Mouse (Mus musculus) limb, embryonic 11.5 days (tissue): ENCODE data around the gene Cela1. TPM values are rescaled to one million over a fixed set of nuclear protein-coding genes. Genes with fewer than 3 reads are reported as not detected.

Experiments
- ATAC-seq: fragments of 200-750 bp; cut with Nextera tagmentation; 2 replicates; pipeline ENCODE4 v1.8.0; 2017; ENCODE audit warnings: low read depth; ENCODE audit not compliant: insufficient number of reproducible peaks, low FRiP score, low TSS enrichment
- DNase-seq: peaks from one replicate; pipeline ENCODE4 v3.0.0-alpha.2; 2015; ENCODE audit warnings: low spot score
- H3K27ac ChIP-seq: fragments of 300-500 bp; sonication (generic); replicated peaks from 2 replicates; pipeline ENCODE4 v1.5.1; 2014; ENCODE audit warnings: low read depth, mild to moderate bottlenecking, low read length
- H3K27me3 ChIP-seq: fragments of 300-500 bp; sonication (generic); 2 replicates; pipeline ENCODE4 v1.6.1; 2014; ENCODE audit warnings: mild to moderate bottlenecking, low read length, mixed read lengths; ENCODE audit not compliant: control insufficient read depth, insufficient read depth
- H3K36me3 ChIP-seq: fragments of 300-500 bp; sonication (generic); 2 replicates; pipeline ENCODE4 v1.6.1; 2014; ENCODE audit warnings: mild to moderate bottlenecking, low read length, moderate library complexity, mixed read lengths; ENCODE audit not compliant: control insufficient read depth, insufficient read depth
- H3K4me1 ChIP-seq: fragments of 300-500 bp; sonication (generic); 2 replicates; pipeline ENCODE4 v1.6.1; 2014; ENCODE audit warnings: low read length, mixed read lengths; ENCODE audit not compliant: control insufficient read depth, insufficient read depth
- H3K4me2 ChIP-seq: fragments of 300-500 bp; sonication (generic); 2 replicates; pipeline ENCODE4 v1.6.1; 2014; ENCODE audit warnings: low read depth, mild to moderate bottlenecking, moderate library complexity; ENCODE audit not compliant: severe bottlenecking
- H3K4me3 ChIP-seq: fragments of 300-500 bp; sonication (generic); 2 replicates; pipeline ENCODE4 v1.5.1; 2014; ENCODE audit warnings: low read depth, low read length
- H3K9ac ChIP-seq: fragments of 300-500 bp; sonication (generic); 2 replicates; pipeline ENCODE4 v1.6.1; 2014; ENCODE audit warnings: mild to moderate bottlenecking, low read length
- H3K9me3 ChIP-seq: fragments of 300-500 bp; sonication (generic); 2 replicates; pipeline ENCODE4 v1.6.1; 2016; ENCODE audit warnings: low read length; ENCODE audit not compliant: control insufficient read depth
- WGBS: fragments of 180-500 bp; shearing (Covaris S2); extraction: QIAGEN DNeasy Blood & Tissue Kit; methylation state at CpG from one replicate; pipeline ENCODE4 v1.1.7; 2014; 5-methylcytosine and 5-hydroxymethylcytosine counted together
- polyA plus RNA-seq: library from polyadenylated mRNA; unstranded; fragments of >200 nt; fragmentation: Nextera tagmentation; extraction: Ambion mirVana; gene quantifications from 2 replicates; pipeline ENCODE4 v1.2.1, GENCODE M21; 2014

Cela1 gene
- polyA plus RNA-seq, 1 experiment from 2014 or later, result 1.4 TPM

- 91% methylated on average over 8 of the region's 8 CpGs for WGBS
- Histone ChIP-seq H3K4me1 (0 out of 2 replicates have a peak, but pooled peaks cover 2% of the 10 kb centered on the region), H3K4me2 (no peak overlapping the region), H3K27ac (no peak overlapping the region), H3K9ac (no peak overlapping the region), H3K27me3 (no peaks in the 10 kb centered on the region), H3K9me3 (no peaks in the 10 kb centered on the region), H3K36me3 (no peaks in the 10 kb centered on the region), H3K4me3 (no peak overlapping the region)
- ATAC-seq, result no peak
- no peak for DNase-seq
Measured at GRCm38 (mm10) chr15:100677675-100678074, 10.0 kb downstream of the Cela1 start.

- Histone ChIP-seq H3K36me3 (no peaks in the 10 kb centered on the region), H3K4me2 (no peak overlapping the region), H3K4me1 (0 out of 2 replicates have a peak, but pooled peaks cover 2% of the 10 kb centered on the region), H3K9me3 (no peaks in the 10 kb centered on the region), H3K4me3 (no peak overlapping the region), H3K27me3 (no peaks in the 10 kb centered on the region), H3K27ac (no peak overlapping the region), H3K9ac (no peak overlapping the region)
- 86% methylated on average over 1 of the region's 1 CpGs for WGBS
- no peak for DNase-seq
- no peak for ATAC-seq
Measured at GRCm38 (mm10) chr15:100676521-100676920, 11.2 kb downstream of the Cela1 start.

DNA sequence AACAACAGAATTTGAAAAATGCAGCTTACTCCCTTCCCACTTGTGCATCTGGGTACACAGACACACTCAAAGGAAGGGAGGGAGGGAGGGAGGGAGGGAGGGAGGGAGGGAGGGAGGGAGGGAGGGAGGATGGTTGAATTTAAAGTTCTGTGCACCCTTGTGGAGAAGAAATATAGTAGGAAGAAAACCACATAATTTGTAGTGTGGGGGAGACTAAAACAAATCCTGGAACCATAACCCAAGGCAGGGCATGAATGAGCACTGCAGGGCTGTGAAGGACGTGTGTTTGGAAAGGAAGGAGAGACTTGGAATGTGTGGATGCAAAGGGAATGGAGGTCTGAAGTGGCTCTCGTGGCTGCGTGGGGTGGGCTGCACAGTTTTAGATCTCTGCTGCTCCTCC is 12.2 kb downstream of the Cela1 start:
- no peaks in the 10 kb centered on the region for H3K27me3 ChIP-seq
- H3K9me3 ChIP-seq, result no peaks in the 10 kb centered on the region
- 0 out of 2 replicates have a peak, but pooled peaks cover 2% of the 10 kb centered on the region for H3K4me1 ChIP-seq
- H3K27ac ChIP-seq, result no peak overlapping the region
- 65% methylated on average over 3 of the region's 3 CpGs for WGBS
- H3K4me2 ChIP-seq, result no peak overlapping the region
- DNase-seq (no peak), ATAC-seq (no peak)
- no peak overlapping the region for H3K4me3 ChIP-seq
- no peaks in the 10 kb centered on the region for H3K36me3 ChIP-seq
- H3K9ac ChIP-seq, result no peak overlapping the region

GRCm38 (mm10) chr15:100674566-100674965 is 13.2 kb downstream of the Cela1 start:
- H3K4me2 ChIP-seq, result no peak overlapping the region
- H3K36me3 ChIP-seq, result no peaks in the 10 kb centered on the region
- 88% methylated on average over 10 of the region's 10 CpGs for WGBS
- no peak overlapping the region for H3K4me3 ChIP-seq
- H3K4me1 ChIP-seq, result no peaks in the 10 kb centered on the region
- no peak overlapping the region for H3K27ac ChIP-seq
- H3K9ac ChIP-seq, result no peak overlapping the region
- H3K27me3 ChIP-seq, result no peaks in the 10 kb centered on the region
- H3K9me3 ChIP-seq, result no peaks in the 10 kb centered on the region
- DNase-seq (no peak), ATAC-seq (no peak)

GRCm38 (mm10) chr15:100673585-100674391 is 13.9 kb downstream of the Cela1 start:
- WGBS, result 52% methylated on average over 12 of the region's 12 CpGs
- no peak overlapping the region for H3K4me2 ChIP-seq
- no peak for ATAC-seq
- H3K36me3 ChIP-seq, result no peaks in the 10 kb centered on the region
- H3K9ac ChIP-seq, result no peak overlapping the region
- H3K9me3 ChIP-seq, result no peaks in the 10 kb centered on the region
- no peak overlapping the region for H3K27ac ChIP-seq
- no peak for DNase-seq
- H3K4me3 ChIP-seq, result no peak overlapping the region
- H3K4me1 ChIP-seq, result no peaks in the 10 kb centered on the region
- no peaks in the 10 kb centered on the region for H3K27me3 ChIP-seq

DNA sequence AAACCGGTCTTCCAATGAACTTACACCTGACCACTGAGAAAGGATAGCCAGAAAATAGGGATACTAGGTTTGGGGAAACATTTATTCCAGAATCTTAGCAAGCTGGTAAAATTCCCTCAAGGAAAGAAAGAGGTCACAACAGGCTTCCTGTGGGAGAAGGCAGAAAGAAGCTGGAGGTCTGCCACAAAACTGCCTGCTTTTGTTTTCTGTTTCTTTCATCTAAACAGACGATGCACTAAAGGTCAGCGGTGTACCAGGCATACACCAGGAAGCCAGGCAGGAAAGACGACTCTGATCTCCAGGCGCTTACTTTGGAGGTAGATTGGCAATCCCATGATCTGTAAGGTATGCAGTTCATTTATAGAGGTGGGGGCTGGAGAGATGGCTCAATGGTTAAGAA is 16.9 kb downstream of the Cela1 start:
- ATAC-seq, result no peak
- 81% methylated on average over 5 of the region's 5 CpGs for WGBS
- no peak for DNase-seq
- Histone ChIP-seq H3K9me3 (no peaks in the 10 kb centered on the region), H3K36me3 (no peaks in the 10 kb centered on the region), H3K9ac (no peak overlapping the region), H3K4me2 (no peak overlapping the region), H3K27ac (no peak overlapping the region), H3K27me3 (no peaks in the 10 kb centered on the region), H3K4me1 (no peaks in the 10 kb centered on the region), H3K4me3 (no peak overlapping the region)

DNA sequence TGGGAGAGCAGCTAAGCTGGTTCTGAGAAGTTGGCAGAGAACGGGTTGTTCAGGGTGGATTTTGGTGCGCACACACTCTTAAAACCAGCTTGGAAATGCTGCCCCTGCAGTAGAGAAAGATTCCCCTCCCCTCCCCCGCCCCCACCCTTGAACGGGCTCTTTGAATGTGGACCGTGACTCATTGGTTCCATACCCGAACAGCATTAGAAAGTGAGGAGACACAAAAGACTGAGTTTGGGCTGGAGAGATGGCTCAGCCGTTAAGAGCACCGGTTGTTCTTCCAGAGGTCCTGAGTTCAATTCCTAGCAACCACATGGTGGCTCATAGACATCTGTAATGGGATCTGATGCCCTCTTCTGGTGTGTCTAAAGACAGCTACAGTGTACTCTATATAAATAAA is 17.7 kb downstream of the Cela1 start:
- Histone ChIP-seq H3K9ac (no peak overlapping the region), H3K36me3 (no peaks in the 10 kb centered on the region), H3K27me3 (no peaks in the 10 kb centered on the region), H3K4me1 (no peaks in the 10 kb centered on the region), H3K9me3 (no peaks in the 10 kb centered on the region), H3K4me2 (no peak overlapping the region), H3K27ac (no peak overlapping the region), H3K4me3 (no peak overlapping the region)
- no peak for DNase-seq
- ATAC-seq, result no peak
- WGBS, result 89% methylated on average over 8 of the region's 8 CpGs

DNA sequence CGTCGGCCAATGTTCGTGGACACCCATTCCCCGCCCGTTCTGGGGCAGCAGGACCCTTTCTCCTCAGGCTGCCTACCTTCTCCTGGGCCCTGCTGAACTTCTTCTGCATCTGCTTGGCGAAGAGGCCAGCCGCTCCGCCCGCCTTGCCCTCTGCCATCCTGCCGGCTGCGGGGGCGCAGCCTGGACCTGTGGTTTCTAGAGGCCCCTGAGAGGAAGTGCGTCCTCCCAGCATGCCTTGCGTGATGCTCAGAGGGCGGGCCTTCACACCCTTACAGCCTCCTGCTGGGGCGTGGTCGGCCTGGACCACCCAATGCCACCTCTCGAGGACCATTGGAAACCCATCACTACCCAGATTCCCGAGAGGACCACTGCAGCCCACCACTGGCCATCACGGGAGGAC is 18.4 kb downstream of the Cela1 start, which contains the start of gene Bin2:
Bin2 (minus strand) TSS at position 217 of the 400 bp plus-strand sequence.
- no peak for ATAC-seq
- WGBS, result 93% methylated on average over 20 of the region's 20 CpGs
- no peaks in the 10 kb centered on the region for H3K4me1 ChIP-seq

More for the DNA sequence above, 18.4 kb downstream of the Cela1 start, which contains the start of gene Bin2:
- H3K27me3 ChIP-seq, result no peaks in the 10 kb centered on the region
- no peak within 1 kb of the TSS for H3K4me2 ChIP-seq
- no peak within 1 kb of the TSS for H3K27ac ChIP-seq
- H3K4me3 ChIP-seq, result no peak within 1 kb of the TSS
- H3K36me3 ChIP-seq, result no peaks in the 10 kb centered on the region
- H3K9me3 ChIP-seq, result no peaks in the 10 kb centered on the region
- H3K9ac ChIP-seq, result no peak within 1 kb of the TSS
- no peak for DNase-seq
